Mouse (Mus musculus) liver, postnatal 0 days (tissue): ENCODE measurements at regions not wholly inside any gene's neighbourhood (a gene's known extent, or its start where the extent isn't known, plus 50 kb on each side); places are given as distances from the start of the nearest gene placed in this dataset.

ENCODE experiments used
- CTCF ChIP-seq: sonication (generic); IDR thresholded peaks from 2 replicates; pipeline ENCODE4 v1.5.1; 2016; ENCODE audit warnings: antibody characterized with exemption, low read depth
- EP300 ChIP-seq: IDR thresholded peaks from 2 replicates; pipeline ENCODE4 v1.6.1; 2016; ENCODE audit warnings: antibody characterized with exemption, low read depth, mild to moderate bottlenecking

DNA sequence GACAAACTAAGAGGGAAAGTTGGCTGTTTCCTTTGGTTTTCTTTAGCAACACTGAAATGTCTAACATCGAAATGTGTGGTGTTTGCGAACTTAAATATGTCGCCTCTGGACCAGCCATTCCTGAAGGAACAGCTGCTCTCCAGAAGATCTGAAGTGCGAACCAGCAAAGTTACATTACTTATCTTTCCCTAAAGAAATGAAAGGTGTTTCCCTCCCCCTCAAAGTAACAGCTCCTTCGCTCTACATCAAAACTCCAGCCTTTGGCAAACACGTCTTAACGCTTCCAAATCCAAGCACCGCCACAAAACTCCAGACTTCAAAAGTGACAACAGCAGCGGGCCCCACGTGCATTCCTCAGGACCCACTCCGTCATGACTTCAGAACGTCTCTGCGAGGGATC, 50.9 kb upstream of the Plxna4 start:
- TF ChIP-seq CTCF (no peak), EP300 (no peak)
